Mouse (Mus musculus): ENCODE results near the gene Cryzl2. TPM values are rescaled to one million over a fixed set of nuclear protein-coding genes. Genes with fewer than 3 reads are reported as not detected.

Gene Cryzl2
- total RNA-seq (2015; ENCODE audit: low replicate concordance), result 5.0 and 9.2 TPM in 2 replicates
- 4.7 TPM in 1 of 2 replicates, not detected in the other for total RNA-seq (2017; ENCODE audit: low replicate concordance)

GRCm38 (mm10) chr1:157458421-157459208 lies at the start of gene Cryzl2:
Gene Cryzl2, plus strand, starts transcription at chr1:157458577.
- ATAC-seq (replicated peaks; ENCODE audit: low FRiP score, poor library complexity, severe bottlenecking), result peak; percentile 77

- no peak for ATAC-seq (replicated peaks; ENCODE audit: low FRiP score, poor library complexity, severe bottlenecking)
Observed at GRCm38 (mm10) chr1:157409648-157410047, 48.7 kb upstream of the Cryzl2 start.

GRCm38 (mm10) chr1:157410937-157411336 lies 47.4 kb upstream of the Cryzl2 start:
- no peak for ATAC-seq (replicated peaks; ENCODE audit: low FRiP score, poor library complexity, severe bottlenecking)

GRCm38 (mm10) chr1:157411341-157411710 lies 47.1 kb upstream of the Cryzl2 start:
- ATAC-seq (replicated peaks; ENCODE audit: low FRiP score, poor library complexity, severe bottlenecking), result no peak

- ATAC-seq (replicated peaks; ENCODE audit: low FRiP score, poor library complexity, severe bottlenecking), result peak; percentile 27; the same call in 1 of the 2 replicates
Observed at GRCm38 (mm10) chr1:157411711-157412380, 46.5 kb upstream of the Cryzl2 start.

GRCm38 (mm10) chr1:157412454-157413369 lies 45.7 kb upstream of the Cryzl2 start, which contains the start of gene Rasal2:
Gene Rasal2, minus strand, starts transcription at chr1:157412595.
- peak; percentile 61; the same call in 1 of the 2 replicates for ATAC-seq (replicated peaks; ENCODE audit: low FRiP score, poor library complexity, severe bottlenecking)

GRCm38 (mm10) chr1:157415771-157416170 lies 42.6 kb upstream of the Cryzl2 start:
- ATAC-seq (replicated peaks; ENCODE audit: low FRiP score, poor library complexity, severe bottlenecking), result no peak

- no peak for ATAC-seq (replicated peaks; ENCODE audit: low FRiP score, poor library complexity, severe bottlenecking)
Observed at GRCm38 (mm10) chr1:157416628-157417027, 41.7 kb upstream of the Cryzl2 start.

- no peak for ATAC-seq (replicated peaks; ENCODE audit: low FRiP score, poor library complexity, severe bottlenecking)
Observed at GRCm38 (mm10) chr1:157417414-157417813, 41.0 kb upstream of the Cryzl2 start.

GRCm38 (mm10) chr1:157417861-157418260 lies 40.5 kb upstream of the Cryzl2 start:
- ATAC-seq (replicated peaks; ENCODE audit: low FRiP score, poor library complexity, severe bottlenecking), result no peak

- no peak for ATAC-seq (replicated peaks; ENCODE audit: low FRiP score, poor library complexity, severe bottlenecking)
Observed at GRCm38 (mm10) chr1:157425741-157426427, 32.5 kb upstream of the Cryzl2 start.

GRCm38 (mm10) chr1:157426933-157427332 lies 31.4 kb upstream of the Cryzl2 start:
- no peak for ATAC-seq (replicated peaks; ENCODE audit: low FRiP score, poor library complexity, severe bottlenecking)

- no peak for ATAC-seq (replicated peaks; ENCODE audit: low FRiP score, poor library complexity, severe bottlenecking)
Observed at GRCm38 (mm10) chr1:157427604-157428003, 30.8 kb upstream of the Cryzl2 start.

- ATAC-seq (replicated peaks; ENCODE audit: low FRiP score, poor library complexity, severe bottlenecking), result no peak
Observed at GRCm38 (mm10) chr1:157428366-157428765, 30.0 kb upstream of the Cryzl2 start.

GRCm38 (mm10) chr1:157433316-157433715 lies 25.1 kb upstream of the Cryzl2 start:
- ATAC-seq (replicated peaks; ENCODE audit: low FRiP score, poor library complexity, severe bottlenecking), result no peak

- ATAC-seq (replicated peaks; ENCODE audit: low FRiP score, poor library complexity, severe bottlenecking), result no peak
Observed at GRCm38 (mm10) chr1:157434404-157434803, 24.0 kb upstream of the Cryzl2 start.

- no peak for ATAC-seq (replicated peaks; ENCODE audit: low FRiP score, poor library complexity, severe bottlenecking)
Observed at GRCm38 (mm10) chr1:157435926-157436325, 22.5 kb upstream of the Cryzl2 start.

- ATAC-seq (replicated peaks; ENCODE audit: low FRiP score, poor library complexity, severe bottlenecking), result no peak
Observed at GRCm38 (mm10) chr1:157438290-157438689, 20.1 kb upstream of the Cryzl2 start.

- no peak for ATAC-seq (replicated peaks; ENCODE audit: low FRiP score, poor library complexity, severe bottlenecking)
Observed at GRCm38 (mm10) chr1:157439101-157439500, 19.3 kb upstream of the Cryzl2 start.
